Mouse (Mus musculus) left cerebral cortex, adult 8-10 months (tissue): ENCODE results near the gene Bicc1. TPM values are rescaled to one million over a fixed set of nuclear protein-coding genes. Genes with fewer than 3 reads are reported as not detected.
"Not testable (repeated sequence)": the region's sequence is repeated elsewhere in the genome, so short reads cannot be mapped to it uniquely, and the experiment has no call there.

Source experiments
- DNase-seq, 2 experiments: peaks; one replicate each; pipeline ENCODE4 v3.0.0; 2022; ENCODE audit warnings: low spot score in 2 of 2
- total RNA-seq, 4 experiments: library from RNA; stranded (reverse); gene quantifications; 2 replicates each; pipeline ENCODE4 v1.2.4; 2022

Gene Bicc1
- total RNA-seq, 4 experiments from 2014 or later, result 5.4 to 7.1 (median 6.0) TPM

DNA sequence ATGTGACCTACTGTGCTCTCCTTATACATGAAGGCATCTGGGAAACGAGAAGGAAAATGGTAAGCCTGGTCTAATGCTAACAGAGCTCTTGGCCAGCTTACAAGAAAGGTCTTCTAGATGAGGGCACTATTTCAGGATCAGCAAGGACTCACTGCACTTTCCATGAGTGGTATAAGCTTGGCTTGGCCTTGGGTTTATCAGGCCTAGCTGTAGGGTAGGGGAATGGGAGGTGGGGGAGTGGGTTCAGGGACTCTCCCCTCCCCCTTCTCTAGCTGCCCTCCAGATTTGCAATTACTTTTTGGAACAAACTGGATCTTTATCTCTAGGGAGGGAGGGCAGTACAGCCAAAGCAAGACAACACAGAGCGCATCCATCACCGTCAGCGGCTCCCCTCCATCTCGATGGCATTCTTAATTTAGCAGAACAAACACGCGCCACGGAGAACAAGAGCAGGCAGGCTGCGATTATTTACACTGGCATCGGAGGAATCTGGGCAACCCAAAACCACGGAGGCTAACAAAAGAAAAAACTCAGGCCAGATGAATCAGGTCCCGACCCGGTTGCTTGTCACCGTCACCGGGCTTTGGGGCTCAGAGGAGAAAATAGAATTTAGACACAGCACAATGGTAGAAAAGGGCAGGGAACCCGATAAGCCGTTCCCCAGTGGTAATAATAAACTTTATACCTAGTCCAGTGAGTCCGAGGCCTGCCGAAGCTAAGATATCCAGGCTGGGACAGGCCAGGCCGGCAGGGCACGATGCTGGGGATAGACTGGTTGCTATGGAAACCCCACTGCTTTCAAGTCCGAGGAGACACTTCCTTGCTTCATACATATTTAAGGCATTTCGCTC is 210.0 kb downstream of the Bicc1 start:
- peak in 1 of 2 experiments; percentile 47 for DNase-seq

DNA sequence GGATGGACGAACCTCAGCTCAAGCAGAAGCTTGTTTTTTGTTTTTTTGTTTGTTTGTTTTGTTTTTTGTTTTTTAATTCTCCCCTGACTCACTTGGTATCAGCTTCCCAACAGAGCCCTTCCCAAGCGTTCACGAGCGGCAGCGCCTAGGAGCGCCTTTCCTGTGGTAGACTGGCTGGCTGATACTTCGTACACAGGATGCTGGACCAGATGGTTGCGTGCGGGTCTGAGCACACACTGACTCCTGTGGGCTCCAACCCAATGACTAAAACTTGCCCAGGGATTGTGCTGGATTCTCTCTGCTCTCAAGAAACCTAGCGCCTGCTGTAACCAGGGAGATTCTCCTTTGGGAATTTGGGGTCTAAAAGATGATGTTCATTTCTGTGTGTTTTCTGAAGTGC is 211.2 kb downstream of the Bicc1 start:
- no peak for DNase-seq

DNA sequence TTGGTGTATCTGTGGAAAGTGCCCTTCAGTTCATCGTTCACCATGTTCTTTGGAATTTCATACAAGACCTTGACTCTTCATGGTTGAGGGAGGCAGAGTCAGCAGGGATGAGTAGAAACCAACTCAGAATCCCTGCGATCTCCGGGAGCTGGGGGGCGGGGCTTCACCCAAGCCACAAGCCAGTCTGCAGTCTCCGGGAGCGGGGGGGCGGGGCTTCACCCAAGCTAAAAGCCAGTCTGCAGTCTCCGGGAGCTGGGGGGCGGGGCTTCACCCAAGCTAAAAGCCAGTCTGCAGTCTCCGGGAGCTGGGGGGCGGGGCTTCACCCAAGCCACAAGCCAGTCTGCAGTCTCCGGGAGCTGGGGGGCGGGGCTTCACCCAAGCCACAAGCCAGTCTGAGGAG is 213.4 kb downstream of the Bicc1 start:
- DNase-seq, result not testable (repeated sequence)

DNA sequence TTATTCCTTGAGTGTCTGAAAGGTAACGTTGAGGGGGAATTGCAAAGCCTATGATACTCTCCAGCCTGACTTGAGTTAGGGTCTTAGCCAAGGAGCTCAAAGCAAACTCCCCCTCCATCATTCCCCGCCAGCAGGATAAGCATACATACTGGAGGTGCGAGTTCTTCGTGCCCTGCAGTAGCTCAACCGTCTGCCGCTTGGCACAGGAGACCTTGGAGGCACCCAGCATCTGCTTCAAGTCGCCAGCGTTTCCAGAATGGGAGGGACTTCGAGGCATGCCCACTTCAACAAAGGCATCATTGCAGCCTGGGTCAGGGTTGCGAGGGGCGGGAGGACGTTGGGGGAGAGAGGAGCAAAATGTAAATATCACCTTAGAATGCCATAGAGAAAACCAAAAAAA is 214.4 kb downstream of the Bicc1 start:
- DNase-seq, result no peak

DNA sequence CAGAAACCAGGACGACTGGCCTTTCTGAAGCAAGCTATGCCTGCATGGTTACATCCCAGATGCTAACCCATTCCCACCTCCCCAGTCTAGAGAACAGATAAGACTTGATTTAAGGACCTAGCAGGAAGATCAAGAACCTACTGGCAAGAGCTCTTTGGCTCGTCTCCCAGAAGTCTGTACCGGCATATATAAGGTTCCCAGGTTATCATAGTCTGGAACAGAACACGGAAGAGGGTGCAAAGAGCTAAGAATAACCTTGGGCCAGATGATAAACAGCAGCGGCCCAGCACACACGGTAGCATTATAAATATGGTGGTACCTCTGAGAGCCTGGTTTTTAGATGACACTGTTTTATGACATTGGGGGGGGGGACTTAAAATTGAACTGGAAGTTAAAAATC is 217.9 kb downstream of the Bicc1 start:
- DNase-seq, result no peak

DNA sequence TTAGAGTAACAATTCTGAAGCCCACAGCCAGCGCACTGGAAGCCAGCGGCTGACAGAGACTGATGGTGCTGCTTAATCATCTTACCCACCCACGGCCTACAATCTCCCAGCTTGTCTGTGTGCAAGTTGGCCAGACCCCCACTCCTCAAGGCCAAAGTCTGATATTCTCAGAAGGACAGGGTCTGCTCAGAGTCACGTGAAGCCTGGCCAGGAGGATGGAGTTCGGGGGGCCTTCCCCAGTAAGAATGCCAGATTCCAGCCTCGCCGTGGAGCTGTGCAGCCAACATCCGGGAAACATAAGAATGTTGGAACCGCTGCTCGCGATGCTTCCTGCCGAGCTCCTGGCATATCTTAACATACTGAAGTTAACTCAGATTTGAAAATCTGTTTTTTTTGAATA is 219.7 kb downstream of the Bicc1 start:
- no peak for DNase-seq

DNA sequence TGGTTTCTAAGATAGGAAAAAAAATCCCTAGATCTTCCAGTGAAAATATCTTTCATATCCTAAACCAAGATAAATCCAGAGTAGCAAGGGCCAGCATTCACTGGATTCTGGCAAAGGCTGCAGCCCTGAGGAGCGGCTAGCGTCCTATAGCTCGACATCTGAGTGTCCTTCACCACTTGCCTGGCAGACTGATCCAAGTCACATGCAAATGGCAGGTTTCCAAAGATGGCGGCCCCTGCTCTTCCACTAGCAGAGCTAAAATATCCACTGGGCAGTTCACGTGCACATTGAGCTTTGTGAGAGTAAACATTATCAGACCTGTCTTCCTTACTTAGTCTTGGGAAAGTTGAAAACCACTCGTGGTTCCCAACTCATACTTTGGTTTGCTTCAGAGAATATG is 222.1 kb downstream of the Bicc1 start:
- no peak for DNase-seq

DNA sequence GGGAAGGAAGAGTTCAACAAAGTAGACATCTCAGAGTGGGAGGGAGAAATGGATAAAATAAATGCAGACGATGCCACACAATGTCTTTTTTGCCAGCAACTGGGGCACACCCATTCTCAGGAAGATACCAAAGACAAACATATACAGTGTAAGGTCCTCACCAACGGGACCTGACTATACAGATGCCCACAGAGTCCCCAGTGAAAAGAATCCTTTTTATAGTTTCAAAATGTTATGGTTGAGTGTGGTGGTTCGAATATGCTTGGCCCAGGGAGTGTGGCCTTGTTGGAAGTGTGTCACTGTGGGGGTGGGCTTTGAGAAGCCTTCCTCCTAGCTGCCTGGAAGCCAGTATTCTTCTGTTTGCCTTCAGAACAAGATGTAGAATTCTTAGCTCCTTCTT is 223.5 kb downstream of the Bicc1 start:
- DNase-seq, result no peak

DNA sequence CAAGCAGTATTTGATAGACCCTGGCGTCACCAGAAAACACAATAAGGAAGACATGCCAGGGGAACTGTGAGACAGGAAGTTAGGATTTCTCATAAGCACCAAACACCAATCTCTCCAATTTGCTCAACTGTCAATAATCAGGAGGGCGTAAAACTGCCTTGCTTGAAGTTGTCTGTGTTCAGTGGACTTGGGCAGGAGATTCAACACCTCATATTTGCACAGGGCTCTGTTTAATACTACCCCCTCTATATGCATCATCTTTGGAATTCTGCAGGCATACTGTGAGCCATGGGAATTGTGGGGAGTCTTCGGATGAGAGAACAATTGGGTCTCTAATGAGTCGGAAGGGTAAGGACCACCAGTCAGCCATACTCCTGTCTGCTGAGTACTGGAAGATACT is 233.4 kb downstream of the Bicc1 start:
- DNase-seq, result no peak

DNA sequence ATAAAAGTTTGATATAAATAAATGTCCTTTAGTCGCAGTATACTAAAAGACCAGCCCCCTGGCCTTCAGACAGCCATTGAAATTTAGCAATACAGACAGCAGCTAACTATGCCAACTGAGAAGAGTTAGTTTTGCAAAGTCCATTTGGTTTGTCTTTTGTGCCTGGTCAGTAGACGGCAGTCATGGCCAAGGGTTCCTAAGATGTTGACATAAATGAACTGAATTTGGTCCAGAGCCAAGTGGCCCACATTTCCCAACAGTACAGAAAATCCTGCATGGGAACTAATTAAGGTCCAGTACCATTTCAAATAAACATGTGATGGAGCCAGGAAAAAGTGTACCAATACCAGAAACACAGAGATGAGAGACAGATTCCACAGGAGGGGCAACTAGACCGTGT is 235.2 kb downstream of the Bicc1 start:
- no peak for DNase-seq

DNA sequence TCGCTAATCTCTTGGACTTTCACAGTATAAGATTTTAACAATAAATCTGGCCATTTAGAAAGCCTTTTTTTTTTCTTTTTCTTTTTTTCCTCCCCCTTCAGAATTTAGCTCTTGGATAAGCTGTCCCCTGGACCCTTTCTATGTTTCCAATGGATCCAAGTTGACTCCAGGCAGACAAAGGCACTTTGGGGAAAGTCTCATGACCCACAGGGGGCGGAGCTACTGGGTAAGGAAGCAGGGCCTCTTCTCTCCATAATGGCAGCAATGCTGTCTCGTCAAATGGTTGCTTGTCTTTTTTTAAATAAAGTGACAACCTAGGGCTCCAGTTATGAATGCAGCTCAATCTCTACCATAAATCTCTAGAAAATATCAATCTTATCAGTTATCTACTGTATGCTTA is 235.6 kb downstream of the Bicc1 start:
- DNase-seq, result no peak

DNA sequence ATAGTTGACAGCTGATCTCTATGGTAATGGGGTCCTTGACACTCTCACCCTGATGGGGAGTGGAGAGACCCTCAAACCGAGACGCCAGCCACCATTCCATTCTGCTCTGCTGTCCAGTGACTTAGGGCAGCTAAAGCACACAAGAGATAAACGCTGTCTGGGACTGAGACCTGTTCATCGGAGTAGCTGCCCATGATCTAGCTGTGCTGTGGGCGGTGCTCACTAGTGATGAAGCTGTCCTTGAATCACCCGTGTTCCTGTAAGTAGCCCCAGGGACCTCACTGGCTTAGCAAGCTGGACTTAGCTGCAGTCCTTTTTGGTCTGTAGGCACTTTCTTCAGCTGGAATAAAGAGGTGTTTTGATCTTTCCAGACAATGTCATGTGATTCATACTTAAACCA is 238.0 kb downstream of the Bicc1 start:
- no peak for DNase-seq

DNA sequence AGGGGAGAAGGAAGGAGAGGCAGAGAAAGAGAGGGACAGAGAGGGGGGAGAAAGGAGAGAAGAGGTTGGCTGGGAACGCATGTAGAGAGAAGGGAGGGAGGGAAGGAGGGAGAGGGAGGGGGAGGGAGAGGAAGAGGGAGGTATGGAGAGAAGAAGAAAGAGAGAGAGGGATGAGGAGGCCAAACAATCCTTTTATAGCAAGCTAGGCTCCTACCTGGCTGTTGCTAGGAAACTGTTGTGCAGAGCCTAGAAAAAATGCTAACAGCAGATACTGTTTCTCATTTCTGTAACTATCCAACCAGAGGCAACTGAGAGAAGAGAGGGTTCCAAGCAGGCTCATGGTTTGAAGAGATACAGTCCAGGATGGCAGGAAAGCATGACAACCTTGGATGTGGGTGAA is 239.6 kb downstream of the Bicc1 start:
- DNase-seq, result no peak

DNA sequence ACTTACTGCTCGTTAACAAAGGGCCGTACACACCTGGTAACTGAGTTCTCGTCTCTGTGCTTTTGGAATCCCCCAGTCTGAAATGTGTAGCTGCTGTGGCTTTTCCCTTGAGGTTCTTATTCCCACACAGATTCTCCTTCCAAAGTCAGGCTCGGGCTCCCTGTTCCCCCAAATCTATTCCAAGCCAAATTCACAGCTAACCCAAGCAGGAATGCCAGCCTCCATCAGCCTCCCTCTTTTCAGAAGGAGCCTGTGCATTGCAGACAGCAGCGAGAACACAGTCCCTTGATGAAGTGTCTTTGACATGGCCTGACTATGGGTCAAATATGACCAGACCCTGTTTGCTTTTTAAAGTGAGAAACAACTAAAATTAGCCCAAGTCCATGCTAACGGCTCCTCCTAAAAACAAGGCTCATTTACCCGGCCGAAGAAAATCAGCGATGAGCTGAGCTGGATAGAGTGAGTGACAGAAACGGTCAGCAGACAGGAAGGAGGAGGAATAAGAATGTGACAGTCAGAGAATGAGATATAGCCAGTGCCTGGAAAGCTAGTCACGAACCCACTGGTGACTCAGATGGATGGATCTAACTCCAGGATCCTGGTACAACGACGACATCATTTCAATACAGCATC is 240.4 kb downstream of the Bicc1 start:
- DNase-seq, result no peak

DNA sequence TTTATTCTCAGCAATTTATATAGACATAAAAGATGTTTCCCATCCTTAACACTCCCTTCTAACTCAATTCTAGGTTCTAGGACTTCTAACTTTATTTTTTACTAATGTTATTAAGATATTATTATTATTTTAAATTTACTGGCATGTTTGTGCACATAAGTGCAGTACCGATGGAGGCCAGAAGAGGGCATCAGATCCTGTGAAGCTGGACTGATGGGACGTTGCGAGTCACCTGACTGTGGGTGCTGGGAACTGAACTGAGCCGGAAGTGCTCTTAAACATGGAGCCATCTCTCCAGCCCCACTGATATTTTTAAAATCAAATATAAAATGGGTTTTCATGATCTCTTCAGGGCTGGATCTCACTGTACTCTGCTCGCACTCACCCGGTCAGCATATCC is 242.8 kb downstream of the Bicc1 start:
- DNase-seq, result no peak

DNA sequence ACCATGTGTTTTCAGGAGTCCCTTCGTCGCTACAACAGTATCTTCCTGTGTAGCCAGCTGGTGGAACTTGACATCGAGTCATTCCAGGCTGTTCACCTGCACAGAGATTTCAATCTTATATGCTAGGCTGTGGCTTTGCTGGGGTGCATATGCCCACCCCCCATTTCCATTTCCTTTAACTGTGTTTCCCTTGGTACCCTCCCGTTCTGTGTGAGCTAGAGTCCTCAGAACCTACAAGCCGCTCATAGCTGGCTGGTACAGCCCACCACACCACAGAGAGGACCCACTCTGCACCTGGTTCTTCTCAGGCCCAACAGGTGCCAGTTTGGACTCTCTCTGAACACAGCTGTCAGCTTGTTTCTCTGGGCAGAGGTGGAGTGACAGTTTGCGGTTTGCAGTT is 244.4 kb downstream of the Bicc1 start:
- no peak for DNase-seq

DNA sequence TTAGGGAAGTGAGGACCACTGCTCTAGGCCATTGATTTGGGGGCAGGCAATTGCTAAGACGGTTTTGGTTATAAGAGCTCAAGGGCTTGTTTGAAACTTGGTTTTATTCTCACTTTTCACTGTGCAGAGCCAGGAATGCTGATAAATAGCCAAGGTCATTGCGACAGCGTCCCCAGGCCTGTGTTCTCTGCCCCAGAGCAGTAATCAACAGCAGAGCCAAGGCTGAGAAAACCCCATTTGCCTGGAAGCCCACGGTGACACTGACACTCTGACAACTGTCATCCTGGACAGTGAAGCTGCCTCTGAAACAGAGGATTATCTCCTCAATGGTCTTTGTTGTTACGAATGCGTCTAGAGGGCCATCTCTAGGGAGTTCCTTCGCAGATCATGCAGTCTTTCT is 255.6 kb downstream of the Bicc1 start:
- DNase-seq, result no peak

DNA sequence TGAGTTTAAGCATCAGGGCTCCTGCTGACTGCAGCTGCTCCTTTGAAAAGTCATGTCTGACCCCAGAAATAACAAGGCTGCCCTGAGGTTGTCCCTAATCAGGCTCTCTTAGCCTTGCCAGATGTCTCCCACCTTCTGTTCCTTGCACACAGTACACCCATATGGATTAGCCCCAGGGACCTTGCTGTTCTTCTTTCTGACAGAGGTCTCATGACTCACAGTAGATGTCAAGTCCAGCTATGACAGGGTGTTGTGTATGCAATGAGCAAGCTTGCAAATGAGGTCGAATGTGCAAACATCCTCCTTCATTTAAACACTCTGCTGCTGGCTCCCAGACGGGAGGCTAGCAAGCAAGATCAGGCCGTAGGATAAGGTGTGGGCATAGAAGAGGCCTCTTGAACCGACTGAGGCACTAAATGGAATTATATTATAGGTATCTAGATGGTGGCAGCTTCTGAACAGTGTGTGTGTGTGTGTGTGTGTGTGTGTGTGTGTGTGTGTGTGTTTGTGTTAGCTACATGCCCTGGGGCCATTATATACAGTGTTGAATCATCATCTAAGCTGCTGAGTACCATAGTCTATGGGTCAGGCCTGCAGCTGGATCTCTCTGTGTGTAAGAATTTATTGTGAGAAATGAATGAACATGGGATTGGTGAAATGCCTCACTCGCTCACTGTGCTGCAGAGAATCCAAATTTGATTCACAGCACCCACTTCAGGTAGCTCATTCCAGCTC is 256.6 kb downstream of the Bicc1 start:
- DNase-seq, result no peak

DNA sequence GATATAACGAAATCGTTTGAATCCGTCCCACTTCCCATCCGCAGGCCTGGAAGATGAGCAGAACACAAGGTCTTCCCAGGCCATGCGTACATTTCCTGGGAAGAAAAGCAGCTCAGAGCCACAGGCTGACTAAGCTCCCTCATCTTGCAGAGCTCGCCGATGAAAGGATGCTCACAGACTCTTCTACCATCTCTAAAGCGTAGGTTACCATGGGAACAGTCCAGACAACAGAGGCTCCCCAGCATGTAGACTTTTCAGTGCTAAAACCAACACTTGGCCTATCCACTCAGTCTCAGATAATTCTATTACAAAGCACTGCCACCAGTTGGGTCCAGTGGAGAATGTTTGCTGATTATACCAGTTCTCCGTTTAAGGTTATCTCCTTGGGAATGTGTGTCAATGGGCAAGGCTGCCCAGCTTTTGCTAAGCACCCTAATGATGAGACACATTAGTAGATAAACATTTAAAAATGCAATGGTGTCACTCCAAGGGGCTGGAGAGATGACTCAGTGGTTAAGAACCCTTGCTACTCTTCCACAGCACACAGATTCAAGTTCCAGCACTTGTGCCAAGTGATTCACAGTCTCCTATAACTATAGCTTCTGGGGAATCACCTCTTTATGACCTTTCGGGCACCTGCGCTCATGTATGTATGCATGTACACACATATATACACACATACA is 258.2 kb downstream of the Bicc1 start:
- DNase-seq, result peak in 1 of 2 experiments; percentile 50

DNA sequence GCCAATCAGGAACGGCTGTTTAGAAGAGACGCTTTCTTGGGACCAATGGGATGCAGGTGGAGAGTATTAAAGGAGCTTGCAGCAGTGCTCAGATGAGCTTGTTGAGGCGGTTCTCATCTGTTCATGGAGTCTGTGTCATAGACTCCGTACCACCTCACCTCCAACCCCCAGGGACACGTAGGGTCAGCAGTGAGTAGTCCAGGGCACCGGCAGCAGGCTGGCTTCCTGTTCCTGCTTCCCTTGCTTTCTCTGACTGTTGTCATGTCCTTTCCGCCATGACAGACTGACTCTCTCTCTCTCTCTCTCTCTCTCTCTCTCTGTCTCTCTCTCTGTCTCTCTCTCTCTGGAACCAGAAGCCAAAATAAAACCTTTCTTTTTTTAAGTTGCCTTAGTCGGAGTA is 263.6 kb downstream of the Bicc1 start:
- no peak for DNase-seq

DNA sequence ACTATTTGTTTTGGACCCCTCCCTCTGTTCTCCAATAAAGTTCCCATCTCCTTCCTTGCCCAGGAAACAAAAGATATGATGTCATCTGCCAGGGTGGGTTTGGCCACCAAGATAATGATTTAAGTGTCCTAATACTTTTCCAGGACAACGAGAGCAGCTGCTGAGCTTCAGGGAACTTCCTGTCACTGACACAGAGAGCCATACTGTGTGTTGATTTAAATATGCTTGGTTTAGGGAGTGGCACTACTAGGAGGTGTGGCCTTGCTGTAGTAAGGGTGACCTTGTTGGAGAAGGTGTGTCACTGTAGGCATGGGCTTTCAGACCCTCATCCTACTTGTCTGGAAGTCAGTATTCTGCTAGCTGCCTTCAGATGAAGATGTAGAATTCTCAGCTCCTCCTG is 281.5 kb downstream of the Bicc1 start:
- no peak for DNase-seq

DNA sequence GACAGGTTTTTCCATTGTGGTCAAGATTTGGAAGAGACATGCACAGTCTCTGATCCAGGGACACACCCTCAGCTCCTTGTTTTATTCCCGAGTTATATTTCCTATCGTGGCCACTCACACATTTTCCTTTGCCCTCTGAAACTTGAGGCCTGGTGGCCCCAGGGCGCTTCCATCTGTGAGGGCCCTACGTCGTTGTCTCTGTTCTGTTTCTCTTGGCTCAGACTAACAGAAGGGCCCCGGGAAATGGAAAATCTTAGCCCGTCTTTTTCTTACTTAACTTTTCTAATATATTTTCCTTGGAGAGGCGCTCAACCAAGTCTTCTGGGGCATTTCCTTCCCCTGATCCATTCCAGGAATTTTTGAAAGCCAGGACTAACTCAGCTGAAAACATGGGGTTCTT is 281.9 kb downstream of the Bicc1 start:
- DNase-seq, result no peak
